Mouse (Mus musculus) CH12.LX (cell line): ENCODE results near the gene Slc39a8. TPM values are rescaled to one million over a fixed set of nuclear protein-coding genes. Genes with fewer than 3 reads are reported as not detected.

Source experiments
- DNase-seq: peaks from one replicate; pipeline ENCODE4 v3.0.0-alpha.2; 2013; ENCODE audit errors: extremely low read depth
- H3K27ac ChIP-seq: 2 replicates; pipeline ENCODE4 v1.5.1; 2012; ENCODE audit warnings: low read depth, mild to moderate bottlenecking, control low read depth, moderate library complexity; ENCODE audit not compliant: insufficient read depth
- H3K27me3 ChIP-seq: replicated peaks from 2 replicates; pipeline ENCODE3; 2012; ENCODE audit warnings: inconsistent platforms
- H3K36me3 ChIP-seq, 2 experiments: replicated peaks in 1 of 2; 2 replicates each; pipeline versions ENCODE3 to v1.6.1; 2012; ENCODE audit warnings: inconsistent platforms in 1 of 2, low read length in 1 of 2, mild to moderate bottlenecking in 1 of 2, mixed read lengths in 1 of 2, moderate library complexity in 1 of 2; ENCODE audit not compliant: control insufficient read depth in 1 of 2, insufficient read depth in 1 of 2
- H3K4me1 ChIP-seq, 2 experiments: 2 replicates each; pipeline ENCODE4 v1.6.1; 2012; ENCODE audit warnings: inconsistent platforms in 1 of 2, moderate library complexity in 1 of 2; ENCODE audit not compliant: insufficient read depth in 2 of 2, control insufficient read depth in 1 of 2
- H3K4me2 ChIP-seq: 2 replicates; pipeline ENCODE4 v1.6.1; 2012; ENCODE audit warnings: low read depth, mild to moderate bottlenecking, control low read depth; ENCODE audit not compliant: poor library complexity, insufficient read depth, severe bottlenecking
- H3K4me3 ChIP-seq, 3 experiments: fragments of 150-350 bp in 1 of 3; sonication (generic) in 1 of 3; replicated peaks in 1 of 3; 2 replicates each; pipeline versions ENCODE3 to v1.5.1; 2011 to 2012; ENCODE audit warnings: low read depth in 2 of 3, low read length in 2 of 3, mild to moderate bottlenecking in 2 of 3, moderate library complexity in 2 of 3, control low read depth in 1 of 3, improper control_type of control experiment in 1 of 3, inconsistent platforms in 1 of 3, mixed read lengths in 1 of 3; ENCODE audit not compliant: poor library complexity in 1 of 3
- H3K79me2 ChIP-seq: replicated peaks from 2 replicates; pipeline ENCODE4 v1.6.1; 2012; ENCODE audit warnings: mild to moderate bottlenecking, moderate library complexity; ENCODE audit not compliant: control insufficient read depth, poor library complexity, insufficient read depth, severe bottlenecking; ENCODE audit errors: extremely low read depth
- H3K9ac ChIP-seq: 2 replicates; pipeline ENCODE4 v1.6.1; 2012; ENCODE audit warnings: low read depth, mild to moderate bottlenecking, control low read depth, moderate library complexity; ENCODE audit not compliant: insufficient read depth
- H3K9me3 ChIP-seq: replicated peaks from 2 replicates; pipeline ENCODE3; 2012; ENCODE audit warnings: low read length, inconsistent platforms, mixed read lengths
- BHLHE40 ChIP-seq: IDR thresholded peaks from 2 replicates; pipeline ENCODE4 v1.6.1; 2011; ENCODE audit warnings: mild to moderate bottlenecking, low read depth, low read length, improper control_type of control experiment
- CHD1 ChIP-seq: IDR thresholded peaks from 2 replicates; pipeline ENCODE4 v1.6.1; 2012; ENCODE audit warnings: low read depth, low read length, improper control_type of control experiment, inconsistent platforms
- CHD2 ChIP-seq: IDR thresholded peaks from 2 replicates; pipeline ENCODE4 v1.6.1; 2011; ENCODE audit warnings: low read length, improper control_type of control experiment
- CTCF ChIP-seq, 2 experiments: IDR thresholded peaks in 1 of 2; conservative IDR thresholded peaks in 1 of 2; 2 replicates each; pipeline ENCODE4 v1.5.1; 2011 to 2012; ENCODE audit warnings: low read depth in 2 of 2, low read length in 2 of 2, improper control_type of control experiment in 1 of 2, inconsistent platforms in 1 of 2, mild to moderate bottlenecking in 1 of 2, moderate library complexity in 1 of 2
- ELF1 ChIP-seq: IDR thresholded peaks from 2 replicates; pipeline ENCODE4 v1.6.1; 2014; ENCODE audit warnings: low read depth, mild to moderate bottlenecking, inconsistent platforms, low read length, improper control_type of control experiment
- EP300 ChIP-seq: IDR thresholded peaks from 2 replicates; pipeline ENCODE4 v1.6.1; 2011; ENCODE audit warnings: low read length, improper control_type of control experiment
- ETS1 ChIP-seq: conservative IDR thresholded peaks from 2 replicates; pipeline ENCODE4 v1.6.1; 2012; ENCODE audit warnings: low read depth, mild to moderate bottlenecking, inconsistent platforms, low read length, improper control_type of control experiment, moderate library complexity
- HCFC1 ChIP-seq: IDR thresholded peaks from 2 replicates; pipeline ENCODE4 v1.6.1; 2012; ENCODE audit warnings: low read depth, mild to moderate bottlenecking, inconsistent platforms, low read length, improper control_type of control experiment
- IRF4 ChIP-seq: IDR thresholded peaks from 2 replicates; pipeline ENCODE4 v1.6.1; 2014; ENCODE audit warnings: low read depth, mild to moderate bottlenecking, inconsistent platforms, low read length, improper control_type of control experiment
- JUND ChIP-seq: conservative IDR thresholded peaks from 2 replicates; pipeline ENCODE4 v1.6.1; 2011; ENCODE audit warnings: low read depth, low read length, improper control_type of control experiment
- KAT2A ChIP-seq: IDR thresholded peaks from 2 replicates; pipeline ENCODE4 v1.6.1; 2012; ENCODE audit warnings: low read length, improper control_type of control experiment, inconsistent platforms; ENCODE audit not compliant: insufficient replicate concordance
- MEF2A ChIP-seq: IDR thresholded peaks from 2 replicates; pipeline ENCODE4 v1.6.1; 2014; ENCODE audit warnings: low read depth, mild to moderate bottlenecking, inconsistent platforms, low read length, improper control_type of control experiment, borderline replicate concordance
- NELFE ChIP-seq: IDR thresholded peaks from 2 replicates; pipeline ENCODE4 v1.6.1; 2011; ENCODE audit warnings: low read depth, low read length, improper control_type of control experiment
- RAD21 ChIP-seq: IDR thresholded peaks from 2 replicates; pipeline ENCODE4 v1.6.1; 2011; ENCODE audit warnings: low read depth, mild to moderate bottlenecking, low read length, improper control_type of control experiment, moderate library complexity
- RCOR1 ChIP-seq: conservative IDR thresholded peaks from 2 replicates; pipeline ENCODE4 v1.6.1; 2012; ENCODE audit warnings: low read depth, mild to moderate bottlenecking, inconsistent platforms, low read length, improper control_type of control experiment
- SMC3 ChIP-seq: IDR thresholded peaks from 2 replicates; pipeline ENCODE4 v1.6.1; 2011; ENCODE audit warnings: low read depth, low read length, improper control_type of control experiment
- TCF12 ChIP-seq: IDR thresholded peaks from 2 replicates; pipeline ENCODE4 v1.6.1; 2014; ENCODE audit warnings: low read depth, mild to moderate bottlenecking, inconsistent platforms, low read length, improper control_type of control experiment
- USF1 ChIP-seq: IDR thresholded peaks from 2 replicates; pipeline ENCODE4 v1.6.1; 2014; ENCODE audit warnings: low read depth, mild to moderate bottlenecking, inconsistent platforms, low read length, improper control_type of control experiment
- USF2 ChIP-seq: conservative IDR thresholded peaks from 2 replicates; pipeline ENCODE4 v1.6.1; 2011; ENCODE audit warnings: low read depth, low read length, improper control_type of control experiment
- dilution Hi-C: fragments of 300-500 bp; cut with MboI; formaldehyde crosslinking; loops from 2 replicates; pipeline ENCODE4 v1.14.3; 2020; ENCODE audit warnings: low sequenced_read_pairs; ENCODE audit not compliant: extremely low pct_unique_long_range_greater_than_20kb, extremely low pct_ligation_motif_present
- in situ Hi-C: fragments of 300-500 bp; cut with MboI; formaldehyde crosslinking; loops from 3 replicates; pipeline ENCODE4 v1.14.3; 2019; ENCODE audit warnings: low sequenced_read_pairs, low pct_ligation_motif_present, low pct_unique_long_range_greater_than_20kb, mixed read lengths
- polyA plus RNA-seq: library from polyadenylated mRNA; unstranded; fragments of >175 nt; gene quantifications from 2 replicates; pipeline ENCODE4 v1.2.1, GENCODE M21; 2012; ENCODE audit warnings: low read depth; ENCODE audit not compliant: insufficient read length
- total RNA-seq, 2 experiments: library from RNA; depleted of rRNA; stranded (reverse); fragments of 300-350 nt in 1 of 2; fragments of >200 nt in 1 of 2; gene quantifications; 2 replicates each; pipeline ENCODE4 v1.2.3; 2012 to 2014

The Slc39a8 gene
- total and polyA plus RNA-seq, 3 experiments = 0.30 to 1.2 (median 0.64) TPM

- dilution Hi-C loops (no loop called here), in situ Hi-C loops (no loop called here)
- TF ChIP-seq USF2 = no peak
- TF ChIP-seq CHD2 = no peak
- TF ChIP-seq RAD21 = peak; percentile 59
- TF ChIP-seq CHD1 = no peak
- no peak for TF ChIP-seq ELF1
- TF ChIP-seq TCF12 = no peak
- no peak for TF ChIP-seq IRF4
- no peak for TF ChIP-seq EP300
- peak; percentile 26; the same call in 1 of the 2 replicates for TF ChIP-seq SMC3
- TF ChIP-seq MEF2A = no peak
- TF ChIP-seq BHLHE40 = no peak
- TF ChIP-seq CTCF (conservative IDR thresholded peaks at IDR 0.05 in 1 of 2, IDR thresholded peaks at IDR 0.05 in 1 of 2; ENCODE audit: low read depth in 2 of 2, low read length in 2 of 2) = peak in 1 of 2 experiments; percentile 56; a peak in 2 of 4 replicates
- TF ChIP-seq NELFE = no peak
- TF ChIP-seq USF1 = no peak
- H3K9me3 ChIP-seq = no peaks in the 10 kb centered on the region
- DNase-seq = no peak
- no peak overlapping the region for H3K4me2 ChIP-seq
- H3K4me1 ChIP-seq = peaks cover 0 to 4% of the 10 kb centered on the region in 2 experiments; a peak in 1 of 4 replicates
- no peak overlapping the region for H3K4me3 ChIP-seq
- no peaks in the 10 kb centered on the region for H3K27me3 ChIP-seq
- H3K9ac ChIP-seq = no peak overlapping the region
- H3K79me2 ChIP-seq = no peaks in the 10 kb centered on the region
- H3K27ac ChIP-seq = no peak overlapping the region
- no peaks in the 10 kb centered on the region for H3K36me3 ChIP-seq
These were observed 90.9 kb downstream of the Slc39a8 start for GRCm38 (mm10) chr3:135915941-135916340.

- H3K4me3 ChIP-seq = no peak overlapping the region
- H3K4me2 ChIP-seq = no peak overlapping the region
- H3K36me3 ChIP-seq = no peaks in the 10 kb centered on the region
- H3K9me3 ChIP-seq = no peaks in the 10 kb centered on the region
- dilution Hi-C loops = no loop called here
- peaks cover 0 to 4% of the 10 kb centered on the region in 2 experiments; a peak in 1 of 4 replicates for H3K4me1 ChIP-seq
- TF ChIP-seq KAT2A = no peak
- no peak for TF ChIP-seq ETS1
- TF ChIP-seq ELF1 = no peak
- no peak for TF ChIP-seq NELFE
- TF ChIP-seq HCFC1 = no peak
- no peak for TF ChIP-seq RCOR1
- TF ChIP-seq JUND = no peak
- TF ChIP-seq BHLHE40 = no peak
- TF ChIP-seq TCF12 = no peak
- TF ChIP-seq, all 38 proteins: peak for 0
- H3K27ac ChIP-seq = no peak overlapping the region
- H3K79me2 ChIP-seq = no peaks in the 10 kb centered on the region
- in situ Hi-C loops = no loop called here
- no peak for DNase-seq
- H3K9ac ChIP-seq = no peak overlapping the region
- H3K27me3 ChIP-seq = no peaks in the 10 kb centered on the region
These were observed 93.6 kb downstream of the Slc39a8 start for GRCm38 (mm10) chr3:135918566-135919180.
